Mouse (Mus musculus) WW6 (cell line): ENCODE data around the gene Ear14.
"Not testable (repeated sequence)": the region's sequence is repeated elsewhere in the genome, so short reads cannot be mapped to it uniquely, and the experiment has no call there.

Experiments used
- DNase-seq: peaks from one replicate; pipeline ENCODE4 v3.0.0-alpha.2; 2013; ENCODE audit warnings: low read depth, low spot score

Ear14 gene

DNA sequence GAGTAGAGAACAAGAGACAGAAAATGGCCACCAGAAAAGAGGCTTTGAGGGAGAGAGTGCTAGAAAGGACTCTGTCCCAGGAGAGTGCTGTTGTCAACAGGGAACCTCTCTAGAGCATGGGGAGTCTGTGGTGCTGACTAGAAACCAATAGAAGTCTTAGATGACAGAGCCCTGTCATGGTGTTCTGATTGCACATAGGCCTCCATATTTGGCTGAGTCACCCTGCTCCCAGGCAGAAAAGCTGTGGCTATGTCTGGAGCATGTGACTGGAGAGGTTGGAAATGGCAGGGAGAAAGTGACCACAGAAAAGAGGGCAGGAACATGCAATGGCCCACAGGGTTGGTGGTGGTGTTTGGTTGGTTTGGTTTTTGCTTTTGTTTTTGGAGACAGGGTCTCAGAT is 49.0 kb downstream of the Ear14 start:
- DNase-seq, result not testable (repeated sequence)

DNA sequence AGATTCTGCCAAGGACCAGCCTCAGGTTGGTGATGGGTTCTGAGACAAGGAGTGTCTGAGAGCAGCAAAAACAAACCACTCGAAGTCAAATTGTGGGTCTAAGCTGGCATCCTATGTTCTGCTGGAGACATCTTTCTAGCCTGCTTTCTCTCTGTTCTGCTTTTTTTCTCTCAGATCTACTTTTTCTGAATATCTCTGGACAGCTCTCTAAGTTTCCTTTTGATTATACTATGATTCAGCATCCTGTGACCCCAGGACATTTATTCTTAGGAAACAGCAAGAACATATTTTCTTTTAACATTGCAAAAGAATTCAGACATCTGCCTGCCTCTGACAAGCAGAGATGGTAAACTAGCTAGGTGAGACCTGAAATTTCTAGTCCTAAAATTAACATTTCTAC is 50.4 kb downstream of the Ear14 start:
- no peak for DNase-seq
